Mouse (Mus musculus) layer of hippocampus, adult 11-12 months (tissue): ENCODE measurements around the gene Cdc45.

ENCODE experiments used
- DNase-seq: peaks from one replicate; pipeline ENCODE4 v3.0.0; 2022; ENCODE audit warnings: low spot score

Cdc45 gene

DNA sequence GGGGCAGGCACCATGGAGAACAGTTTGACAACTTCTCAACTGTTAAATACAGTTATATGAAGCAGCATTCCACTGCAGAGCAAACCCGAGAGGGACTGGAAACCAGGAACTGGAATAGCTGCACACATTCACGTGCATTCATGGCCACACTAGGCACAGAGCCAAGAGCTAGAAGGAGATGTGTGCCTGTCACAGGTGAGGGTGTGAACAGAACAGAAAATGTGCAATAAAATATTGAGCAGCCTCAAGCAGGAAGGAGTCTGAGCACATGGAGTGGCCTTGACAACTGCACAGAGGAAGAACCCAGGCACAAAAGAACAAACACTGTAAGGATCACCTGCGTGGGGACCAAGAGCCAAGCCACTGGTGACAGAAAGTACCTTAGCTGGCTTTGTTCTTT, 81.1 kb downstream of the Cdc45 start:
- no peak for DNase-seq
